11 mouse cellular contexts compared by ENCODE assay signal in the genomic region with DNA sequence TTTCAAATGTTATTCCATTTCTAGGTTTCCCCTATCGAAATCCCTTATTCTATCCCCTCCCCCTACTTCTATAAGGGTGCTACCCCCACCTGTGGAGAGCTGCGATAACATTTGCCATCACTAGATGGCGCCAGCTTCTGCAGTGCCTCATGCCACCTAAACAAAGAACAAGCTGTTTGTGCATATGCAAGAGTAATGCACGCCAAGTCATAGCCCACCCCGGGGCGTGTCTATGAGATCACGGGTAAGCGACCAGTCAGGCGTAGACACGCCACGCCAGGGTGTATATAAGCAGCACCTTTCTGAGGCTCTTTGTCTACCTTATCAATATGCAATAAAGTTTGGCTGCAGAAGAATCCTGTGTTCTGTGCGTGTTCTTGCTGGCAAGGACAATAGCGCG.
DNase-seq lines count a peak whose midpoint lies in the region; ATAC-seq and TF ChIP-seq lines count a peak whose summit lies in the region.
"Had no signal": no experiment of that assay in that cellular context is flagged by ENCODE, and none has a peak within 500 bp of the region (broad histone marks: within the 10 kb centered on the region; RNA-seq: fewer than 3 reads in every experiment).

No protein-coding gene starts in this region.

- no peak for TF ChIP-seq CTCF in lung, postnatal 0 days (IDR thresholded peaks at IDR 0.05)
- TF ChIP-seq CTCF in midbrain, postnatal 0 days (IDR thresholded peaks at IDR 0.05), result no peak

- TF ChIP-seq EP300 in lung, postnatal 0 days (IDR thresholded peaks at IDR 0.05), result no peak

- ATAC-seq in heart, embryonic 14.5 days (ENCODE audit: insufficient number of reproducible peaks, insufficient read depth, low FRiP score, low read depth), result 0 out of 2 replicates have a peak, but pooled peaks have one; percentile 4
- ATAC-seq in lung, postnatal 0 days, result peak; percentile 10; the same call in 1 of the 2 replicates
- 0 out of 2 replicates have a peak, but pooled peaks have one; percentile 2 for ATAC-seq in midbrain, postnatal 0 days (ENCODE audit: low FRiP score)

- H3K36me3 ChIP-seq in heart, embryonic 14.5 days (ENCODE audit: control insufficient read depth, insufficient read depth, low read length), result no peaks in the 10 kb centered on the region
- no peaks in the 10 kb centered on the region for H3K36me3 ChIP-seq in lung, postnatal 0 days (ENCODE audit: insufficient read depth, low read length)
- no peaks in the 10 kb centered on the region for H3K36me3 ChIP-seq in midbrain, postnatal 0 days (ENCODE audit: insufficient read depth, low read length)
- H3K36me3 ChIP-seq: forebrain, embryonic 10.5 days had no signal

- H3K9me3 ChIP-seq in heart, embryonic 14.5 days (ENCODE audit: control insufficient read depth, low read length), result peaks cover 63% of the 10 kb centered on the region
- peaks cover 50% of the 10 kb centered on the region for H3K9me3 ChIP-seq in lung, postnatal 0 days (ENCODE audit: low read length)
- H3K9me3 ChIP-seq in midbrain, postnatal 0 days (ENCODE audit: low read length), result peaks cover 62% of the 10 kb centered on the region

- intact Hi-C loops in gastrocnemius, postnatal 36 days (cut with DNase I), result no loop called here

- WGBS in heart, embryonic 14.5 days, result 84% methylated on average over 14 of the region's 14 CpGs
- 86% methylated on average over 14 of the region's 14 CpGs for WGBS in lung, postnatal 0 days
- 89% methylated on average over 14 of the region's 14 CpGs for WGBS in midbrain, postnatal 0 days

- no peaks in the 10 kb centered on the region for H3K27me3 ChIP-seq in heart, embryonic 14.5 days (ENCODE audit: control insufficient read depth, insufficient read depth, low read length)
- no peaks in the 10 kb centered on the region for H3K27me3 ChIP-seq in lung, postnatal 0 days (replicated peaks; ENCODE audit: insufficient read depth, low read length)
- no peaks in the 10 kb centered on the region for H3K27me3 ChIP-seq in midbrain, postnatal 0 days (ENCODE audit: insufficient read depth, low read length)

- H3K4me3 ChIP-seq in heart, embryonic 14.5 days (ENCODE audit: control insufficient read depth in 1 of 2, insufficient read depth in 1 of 2, low read depth in 1 of 2, low read length in 2 of 2), result no peak overlapping the region
- H3K4me3 ChIP-seq in lung, postnatal 0 days (ENCODE audit: low read depth, low read length), result no peak overlapping the region
- H3K4me3 ChIP-seq in midbrain, postnatal 0 days (ENCODE audit: low read depth, low read length), result no peak overlapping the region
- H3K4me3 ChIP-seq: forebrain, embryonic 10.5 days had no signal

- no peak overlapping the region for H3K9ac ChIP-seq in heart, embryonic 14.5 days (ENCODE audit: low read length)
- no peak overlapping the region for H3K9ac ChIP-seq in lung, postnatal 0 days (replicated peaks; ENCODE audit: low read depth)
- no peak overlapping the region for H3K9ac ChIP-seq in midbrain, postnatal 0 days (replicated peaks; ENCODE audit: low read length, poor library complexity, severe bottlenecking)

- H3K4me1 ChIP-seq in heart, embryonic 14.5 days (ENCODE audit: control insufficient read depth in 2 of 2, insufficient read depth in 2 of 2, low read length in 2 of 2), result no peaks in the 10 kb centered on the region
- H3K4me1 ChIP-seq in lung, postnatal 0 days (ENCODE audit: insufficient read depth, low read depth, low read length), result no peaks in the 10 kb centered on the region
- H3K4me1 ChIP-seq in midbrain, postnatal 0 days (ENCODE audit: insufficient read depth, low read length), result no peaks in the 10 kb centered on the region
- H3K4me1 ChIP-seq: forebrain, embryonic 10.5 days had no signal

- no peak overlapping the region for H3K4me2 ChIP-seq in heart, embryonic 14.5 days (ENCODE audit: low read length)
- H3K4me2 ChIP-seq in lung, postnatal 0 days (replicated peaks; ENCODE audit: low read depth, low read length), result no peak overlapping the region
- no peak overlapping the region for H3K4me2 ChIP-seq in midbrain, postnatal 0 days (ENCODE audit: low read depth, low read length, poor library complexity, severe bottlenecking)

- no peak for DNase-seq in heart, adult 9 months (ENCODE audit: low spot score in 2 of 2)
- DNase-seq in lung, postnatal 0 days (ENCODE audit: low spot score), result no peak
- DNase-seq in lung, postnatal 4 days, result no peak
- peak; percentile 52 for DNase-seq in NIH3T3 (ENCODE audit: low read depth)
- DNase-seq in midbrain, postnatal 0 days (ENCODE audit: low spot score), result no peak
- no peak for DNase-seq in gastrocnemius, postnatal 36 days
- no peak for DNase-seq in cerebellum, adult 11 months
- DNase-seq: retina, postnatal 1 day; thymus, adult 18-20 months had no signal

- H3K27ac ChIP-seq in heart, embryonic 14.5 days (replicated peaks in 1 of 2; ENCODE audit: control insufficient read depth in 1 of 2, insufficient read depth in 1 of 2, low read depth in 2 of 2, low read length in 2 of 2), result no peak overlapping the region
- H3K27ac ChIP-seq in lung, postnatal 0 days (ENCODE audit: low read length), result no peak overlapping the region
- H3K27ac ChIP-seq in midbrain, postnatal 0 days (ENCODE audit: low read depth, low read length), result no peak overlapping the region
- H3K27ac ChIP-seq: forebrain, embryonic 10.5 days had no signal
